Mouse (Mus musculus): Measurements from ENCODE around the gene Smoc1. TPM values are rescaled to one million over a fixed set of nuclear protein-coding genes. Genes with fewer than 3 reads are reported as not detected.

The Smoc1 gene
- polyA plus RNA-seq, 1 experiment from 2014 or later, result 15.1 TPM

DNA sequence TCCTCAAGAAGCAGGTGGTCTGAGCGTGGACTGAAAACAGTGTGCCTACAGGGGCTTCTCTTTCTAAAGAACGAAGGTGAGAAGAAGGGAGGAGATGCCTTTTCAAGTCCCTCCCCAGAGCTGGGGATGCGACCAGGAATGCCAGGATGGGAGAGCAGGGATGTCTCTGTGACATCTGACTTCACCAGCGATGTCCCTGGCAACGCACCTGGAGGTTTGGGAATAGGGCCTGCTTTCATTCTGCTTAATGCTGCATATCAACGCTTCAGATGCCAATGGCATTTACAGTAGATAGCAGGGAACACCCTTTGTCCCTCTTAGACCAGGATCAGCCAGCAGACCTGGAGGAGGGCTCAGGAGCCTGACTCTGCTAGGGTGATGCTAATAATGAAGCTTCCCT, 112.9 kb downstream of the Smoc1 start:
- Histone ChIP-seq H3K27me3 (replicated peaks) (no peaks in the 10 kb centered on the region; the same call in 1 of the 2 replicates), H3K4me1 (peaks cover 8% of the 10 kb centered on the region), H3K9me3 (replicated peaks) (no peaks in the 10 kb centered on the region), H3K27ac (replicated peaks) (no peak overlapping the region), H3K36me3 (no peaks in the 10 kb centered on the region), H3K4me3 (replicated peaks) (no peak overlapping the region), H3K9ac (replicated peaks) (no peak overlapping the region), H3K4me2 (no peak overlapping the region)
- no peak for ATAC-seq (ENCODE audit: low FRiP score)
- 97% methylated on average over 6 of the region's 6 CpGs for WGBS

DNA sequence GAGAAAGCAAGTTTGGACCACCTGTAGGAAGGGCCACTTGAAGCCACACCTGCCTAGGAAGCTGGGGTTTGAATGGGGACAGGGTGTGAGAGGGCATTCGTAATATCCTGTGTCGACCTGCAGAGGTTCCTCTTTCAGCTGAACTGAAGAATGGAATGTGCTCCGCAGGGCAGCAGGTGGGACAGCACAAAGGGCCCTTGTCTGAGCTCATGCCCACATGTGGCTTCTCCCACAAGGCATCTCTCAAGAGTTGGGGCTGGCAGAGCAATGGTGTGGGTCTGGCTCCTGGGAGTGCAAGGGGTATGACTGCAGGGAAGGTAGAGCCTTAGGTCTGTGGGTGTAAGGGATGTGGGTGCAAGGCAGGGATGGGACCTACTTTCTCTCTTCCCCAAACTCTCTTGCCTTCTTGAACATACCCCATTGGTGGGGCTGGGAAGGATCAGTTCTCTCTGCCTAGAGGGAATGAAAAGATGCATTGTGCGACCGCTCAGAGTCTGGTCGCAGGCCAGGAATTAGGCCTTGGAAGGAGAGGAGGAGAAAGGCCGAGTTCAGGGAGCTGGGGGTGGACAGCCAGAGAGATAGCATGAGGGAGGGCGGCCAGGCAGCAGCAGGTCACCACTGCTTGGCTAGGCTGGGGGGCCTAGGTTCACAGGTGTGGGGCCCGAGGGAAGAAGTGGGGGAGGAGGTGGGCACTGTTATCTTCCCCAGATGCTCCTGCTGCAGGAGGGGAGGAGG, 114.2 kb downstream of the Smoc1 start:
- H3K9ac ChIP-seq (replicated peaks), result no peak overlapping the region
- peak; percentile 47 for ATAC-seq (ENCODE audit: low FRiP score)
- 30% methylated on average over 9 of the region's 9 CpGs for WGBS

DNA sequence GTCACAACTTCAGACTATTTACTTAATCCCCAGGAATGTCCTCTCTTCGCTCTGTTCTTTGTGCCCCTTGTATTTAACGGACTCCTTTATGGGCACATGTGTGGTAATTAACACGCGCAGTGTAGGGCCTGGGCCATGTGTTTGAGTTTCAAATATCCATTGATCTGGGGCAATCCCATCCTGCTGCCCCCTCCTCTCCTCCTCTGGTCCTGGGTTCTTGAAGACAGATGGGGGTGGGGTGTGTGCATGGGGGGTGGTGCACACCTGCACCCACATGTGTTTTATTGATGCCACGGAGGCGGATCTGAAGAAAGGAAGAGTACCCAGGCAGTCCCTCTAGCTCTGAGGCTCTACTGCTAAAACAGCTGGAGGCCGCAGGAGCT, 114.7 kb downstream of the Smoc1 start:
- Histone ChIP-seq H3K4me1 (peaks cover 8% of the 10 kb centered on the region; the same call in 1 of the 2 replicates), H3K36me3 (no peaks in the 10 kb centered on the region), H3K9ac (replicated peaks) (no peak overlapping the region), H3K27ac (replicated peaks) (no peak overlapping the region), H3K9me3 (replicated peaks) (no peaks in the 10 kb centered on the region), H3K27me3 (replicated peaks) (no peaks in the 10 kb centered on the region), H3K4me3 (replicated peaks) (no peak overlapping the region), H3K4me2 (no peak overlapping the region)
- 27% methylated on average over 7 of the region's 7 CpGs for WGBS
- ATAC-seq (ENCODE audit: low FRiP score), result no peak

More for the DNA sequence above, 114.2 kb downstream of the Smoc1 start:
- no peak overlapping the region for H3K4me2 ChIP-seq
- no peaks in the 10 kb centered on the region for H3K9me3 ChIP-seq (replicated peaks)
- peak overlapping the region; percentile 41; the same call in 1 of the 2 replicates for H3K27ac ChIP-seq (replicated peaks)
- no peaks in the 10 kb centered on the region; the same call in 1 of the 2 replicates for H3K27me3 ChIP-seq (replicated peaks)
- H3K36me3 ChIP-seq, result no peaks in the 10 kb centered on the region
- peaks cover 8% of the 10 kb centered on the region; the same call in 1 of the 2 replicates for H3K4me1 ChIP-seq
- H3K4me3 ChIP-seq (replicated peaks), result no peak overlapping the region

DNA sequence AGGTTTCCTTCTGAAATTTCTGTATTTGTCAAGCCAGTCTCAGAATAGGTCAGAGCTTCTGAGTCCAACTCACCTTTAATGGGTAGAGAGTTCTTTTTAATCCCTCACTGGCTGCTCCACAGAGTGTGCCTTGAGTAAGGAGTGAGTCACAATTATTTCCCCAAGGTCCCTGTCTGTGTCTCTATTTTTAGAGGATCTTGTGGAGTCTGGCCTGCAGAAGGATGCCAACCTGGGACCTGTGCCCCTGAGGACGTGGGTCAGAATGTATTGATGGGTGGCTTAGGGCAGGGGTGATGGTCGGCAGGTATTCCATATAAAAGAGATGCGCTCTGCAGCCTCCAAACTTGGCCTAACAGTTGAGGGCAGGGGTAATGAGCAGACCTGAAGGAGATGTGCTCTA, 115.6 kb downstream of the Smoc1 start:
- Histone ChIP-seq H3K4me1 (peaks cover 11% of the 10 kb centered on the region; the same call in 1 of the 2 replicates), H3K4me3 (replicated peaks) (no peak overlapping the region), H3K9me3 (replicated peaks) (no peaks in the 10 kb centered on the region), H3K27ac (replicated peaks) (no peak overlapping the region), H3K27me3 (replicated peaks) (no peaks in the 10 kb centered on the region), H3K36me3 (no peaks in the 10 kb centered on the region), H3K4me2 (no peak overlapping the region), H3K9ac (replicated peaks) (no peak overlapping the region)
- 89% methylated on average over 3 of the region's 3 CpGs for WGBS
- ATAC-seq (ENCODE audit: low FRiP score), result no peak

DNA sequence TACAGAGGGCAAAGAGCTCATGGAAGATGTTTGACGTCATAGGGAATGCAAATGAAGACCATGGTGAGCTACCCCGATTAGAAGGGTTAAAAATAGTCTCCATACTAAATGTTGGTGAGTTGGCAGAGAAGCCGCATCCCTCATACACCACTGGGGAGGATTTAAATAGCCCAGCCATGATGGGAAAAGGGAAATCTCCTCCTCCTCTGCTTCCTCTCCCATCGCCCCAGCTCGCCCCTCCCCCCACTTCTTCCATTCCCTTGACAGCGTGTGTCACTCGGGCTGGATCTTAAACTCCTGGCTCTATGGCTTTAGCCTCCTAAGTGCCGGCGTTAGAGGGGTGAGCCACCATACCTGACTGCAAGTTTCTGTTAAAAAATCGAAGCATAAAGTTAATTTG, 117.6 kb downstream of the Smoc1 start:
- Histone ChIP-seq H3K9ac (replicated peaks) (no peak overlapping the region), H3K4me2 (no peak overlapping the region), H3K4me3 (replicated peaks) (no peak overlapping the region), H3K27me3 (replicated peaks) (no peaks in the 10 kb centered on the region), H3K4me1 (peaks cover 11% of the 10 kb centered on the region; the same call in 1 of the 2 replicates), H3K27ac (replicated peaks) (no peak overlapping the region), H3K9me3 (replicated peaks) (no peaks in the 10 kb centered on the region), H3K36me3 (no peaks in the 10 kb centered on the region)
- WGBS, result 62% methylated on average over 10 of the region's 10 CpGs
- ATAC-seq (ENCODE audit: low FRiP score), result no peak

DNA sequence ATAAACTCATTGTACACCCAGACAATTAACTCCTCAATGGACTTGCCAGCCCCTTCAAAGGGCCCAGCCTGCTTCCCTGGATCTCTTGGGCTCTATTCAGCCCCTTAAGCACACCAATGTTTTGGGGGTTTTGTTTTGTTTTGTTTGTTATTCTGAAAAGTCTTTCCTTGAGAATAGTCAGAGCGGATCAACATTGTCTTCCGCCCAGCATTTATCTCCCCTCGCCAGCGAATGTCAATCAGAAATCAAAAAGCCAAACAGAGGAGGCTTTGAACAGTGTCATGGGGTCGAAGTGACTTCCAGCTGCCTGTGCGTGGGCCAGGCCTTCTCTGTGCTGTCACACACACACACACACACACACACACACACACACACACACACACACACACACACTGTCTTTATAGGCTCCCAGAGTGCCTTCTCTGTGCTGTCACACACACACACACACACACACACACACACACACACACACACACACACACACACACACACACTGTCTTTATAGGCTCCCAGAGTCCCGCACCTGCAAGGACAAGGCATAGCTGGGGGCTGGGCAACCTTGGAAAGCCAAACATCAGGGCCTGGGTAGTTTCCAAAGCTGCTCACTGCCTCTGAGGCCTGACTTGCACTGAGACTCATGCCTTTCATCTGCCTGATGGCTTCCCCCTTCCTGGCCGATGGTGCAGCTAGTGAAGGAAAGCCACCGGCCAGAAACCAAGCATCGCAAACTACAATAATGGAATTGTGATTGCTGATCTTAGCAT, 120.0 kb downstream of the Smoc1 start:
- Histone ChIP-seq H3K4me1 (peaks cover 3% of the 10 kb centered on the region; the same call in 1 of the 2 replicates), H3K9me3 (replicated peaks) (no peaks in the 10 kb centered on the region), H3K27ac (replicated peaks) (no peak overlapping the region), H3K27me3 (replicated peaks) (no peaks in the 10 kb centered on the region), H3K4me2 (no peak overlapping the region), H3K36me3 (no peaks in the 10 kb centered on the region), H3K9ac (replicated peaks) (no peak overlapping the region), H3K4me3 (replicated peaks) (no peak overlapping the region)
- no peak for ATAC-seq (ENCODE audit: low FRiP score)
- WGBS, result 19% methylated on average over 10 of the region's 10 CpGs

DNA sequence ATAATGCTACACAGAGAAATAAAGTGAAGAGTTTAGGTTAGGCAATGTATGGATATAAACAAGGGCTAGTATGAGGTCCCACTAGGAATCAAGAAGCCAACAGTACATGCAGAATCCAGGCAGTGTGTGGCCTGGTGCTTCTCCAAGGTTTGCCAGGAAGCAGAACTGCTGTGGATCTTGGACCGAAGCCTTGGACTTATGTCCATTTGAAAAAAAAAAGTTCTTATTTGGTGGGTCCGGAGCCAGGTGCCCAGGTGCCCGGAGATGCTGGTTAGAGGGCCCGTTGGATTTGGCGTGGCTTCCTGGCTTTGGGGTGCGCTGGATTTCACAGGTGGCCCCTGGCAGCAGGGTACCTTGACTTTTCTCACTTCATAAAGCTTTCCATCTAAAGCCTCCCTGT, 121.3 kb downstream of the Smoc1 start:
- ATAC-seq (ENCODE audit: low FRiP score), result no peak
- Histone ChIP-seq H3K4me1 (0 out of 2 replicates have a peak, but pooled peaks cover 3% of the 10 kb centered on the region), H3K4me2 (no peak overlapping the region), H3K9me3 (replicated peaks) (no peaks in the 10 kb centered on the region), H3K4me3 (replicated peaks) (no peak overlapping the region), H3K27ac (replicated peaks) (no peak overlapping the region), H3K27me3 (replicated peaks) (no peaks in the 10 kb centered on the region), H3K9ac (replicated peaks) (no peak overlapping the region), H3K36me3 (no peaks in the 10 kb centered on the region)
- 96% methylated on average over 6 of the region's 6 CpGs for WGBS

DNA sequence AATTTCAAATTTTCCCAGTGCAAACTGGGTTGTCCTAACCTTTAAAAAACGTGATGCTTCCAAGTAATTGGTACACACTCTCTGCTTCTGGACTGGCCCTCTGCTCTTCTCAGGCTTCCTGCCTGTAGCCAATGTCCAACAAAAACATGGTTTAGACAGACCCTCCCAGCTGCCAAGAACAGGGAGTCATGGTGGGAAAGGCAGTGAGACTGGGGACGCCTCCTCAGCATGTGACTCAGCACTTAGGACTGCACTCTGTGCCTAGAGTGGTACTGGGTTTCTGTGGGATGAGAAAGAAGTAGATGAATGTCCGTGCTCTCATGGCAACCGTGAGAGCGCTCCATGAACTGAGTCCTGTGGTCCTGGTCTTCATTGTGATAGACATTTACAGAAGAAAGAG, 124.3 kb downstream of the Smoc1 start:
- Histone ChIP-seq H3K4me3 (replicated peaks) (no peak overlapping the region), H3K36me3 (no peaks in the 10 kb centered on the region), H3K9me3 (replicated peaks) (no peaks in the 10 kb centered on the region), H3K27ac (replicated peaks) (no peak overlapping the region), H3K4me1 (0 out of 2 replicates have a peak, but pooled peaks cover 3% of the 10 kb centered on the region), H3K9ac (replicated peaks) (no peak overlapping the region), H3K27me3 (replicated peaks) (no peaks in the 10 kb centered on the region), H3K4me2 (no peak overlapping the region)
- WGBS, result 81% methylated on average over 5 of the region's 5 CpGs
- no peak for ATAC-seq (ENCODE audit: low FRiP score)

DNA sequence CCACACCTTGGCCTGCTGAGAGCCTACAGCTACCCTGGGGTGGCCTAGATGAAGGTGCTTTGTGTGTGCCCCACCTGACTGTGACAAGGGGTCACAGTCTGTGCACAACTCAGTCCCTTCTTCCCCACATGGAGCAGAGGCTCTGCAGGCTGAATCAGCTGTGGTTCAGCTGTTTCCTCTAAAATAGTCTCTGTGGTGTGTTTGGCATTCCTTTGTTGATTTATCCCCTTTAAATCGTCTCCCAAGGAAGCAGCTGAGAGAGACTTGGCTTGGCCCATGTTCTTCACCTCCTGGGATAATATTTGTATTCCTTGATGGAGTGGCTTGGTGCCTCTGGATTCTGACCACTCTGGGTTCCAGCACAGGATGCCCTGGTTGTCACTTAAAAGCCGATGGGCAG, 125.5 kb downstream of the Smoc1 start:
- 63% methylated on average over 2 of the region's 2 CpGs for WGBS
- no peaks in the 10 kb centered on the region for H3K4me1 ChIP-seq
- no peaks in the 10 kb centered on the region for H3K27me3 ChIP-seq (replicated peaks)
- ATAC-seq (ENCODE audit: low FRiP score), result no peak
- no peaks in the 10 kb centered on the region for H3K9me3 ChIP-seq (replicated peaks)
- H3K4me3 ChIP-seq (replicated peaks), result no peak overlapping the region
- no peaks in the 10 kb centered on the region for H3K36me3 ChIP-seq
- H3K27ac ChIP-seq (replicated peaks), result no peak overlapping the region
- no peak overlapping the region for H3K9ac ChIP-seq (replicated peaks)
- H3K4me2 ChIP-seq, result no peak overlapping the region

DNA sequence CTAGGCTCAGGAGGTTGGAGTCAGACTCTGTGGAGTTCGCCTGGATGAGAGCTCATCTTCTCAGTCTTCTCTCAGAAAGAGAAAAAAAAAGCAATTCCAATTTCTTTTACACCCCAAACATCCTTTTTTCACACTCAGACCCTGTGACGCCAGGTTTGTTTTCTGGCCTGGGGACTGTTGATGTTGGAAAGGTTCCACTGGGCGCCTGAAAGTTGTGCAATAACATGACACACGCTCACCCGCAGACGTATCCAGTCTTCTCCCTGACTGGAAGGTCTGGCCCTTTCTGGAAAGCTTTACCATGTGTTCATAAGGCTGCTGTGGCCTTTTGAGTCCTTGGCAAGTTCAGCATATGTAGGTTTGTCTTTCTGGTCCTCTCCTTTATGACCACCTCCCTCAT, 129.1 kb downstream of the Smoc1 start:
- Histone ChIP-seq H3K4me1 (no peaks in the 10 kb centered on the region), H3K36me3 (no peaks in the 10 kb centered on the region), H3K9me3 (replicated peaks) (no peaks in the 10 kb centered on the region), H3K27ac (replicated peaks) (no peak overlapping the region), H3K4me2 (no peak overlapping the region), H3K27me3 (replicated peaks) (no peaks in the 10 kb centered on the region), H3K4me3 (replicated peaks) (no peak overlapping the region), H3K9ac (replicated peaks) (no peak overlapping the region)
- ATAC-seq (ENCODE audit: low FRiP score), result no peak
- 89% methylated on average over 6 of the region's 6 CpGs for WGBS

DNA sequence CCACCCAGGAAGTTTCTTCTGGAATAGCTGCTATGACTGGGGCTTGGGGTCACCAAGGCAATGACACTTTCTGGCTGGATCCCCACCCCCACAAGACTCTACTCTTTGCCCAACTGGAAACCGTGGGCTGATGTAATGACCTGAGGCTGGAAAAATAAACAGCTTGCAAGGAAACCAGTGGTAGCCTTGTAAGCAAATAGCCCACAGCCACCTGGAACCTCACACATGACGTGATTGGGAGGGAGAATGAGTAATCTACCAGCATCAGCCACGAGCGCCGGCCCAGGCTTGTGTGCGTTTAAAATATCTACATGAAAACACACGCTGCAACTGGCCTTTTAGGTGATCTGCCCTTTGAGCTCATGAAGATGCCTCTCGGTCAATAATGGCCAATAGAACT, 130.2 kb downstream of the Smoc1 start:
- 89% methylated on average over 8 of the region's 8 CpGs for WGBS
- Histone ChIP-seq H3K36me3 (no peaks in the 10 kb centered on the region), H3K9me3 (replicated peaks) (no peaks in the 10 kb centered on the region)

DNA sequence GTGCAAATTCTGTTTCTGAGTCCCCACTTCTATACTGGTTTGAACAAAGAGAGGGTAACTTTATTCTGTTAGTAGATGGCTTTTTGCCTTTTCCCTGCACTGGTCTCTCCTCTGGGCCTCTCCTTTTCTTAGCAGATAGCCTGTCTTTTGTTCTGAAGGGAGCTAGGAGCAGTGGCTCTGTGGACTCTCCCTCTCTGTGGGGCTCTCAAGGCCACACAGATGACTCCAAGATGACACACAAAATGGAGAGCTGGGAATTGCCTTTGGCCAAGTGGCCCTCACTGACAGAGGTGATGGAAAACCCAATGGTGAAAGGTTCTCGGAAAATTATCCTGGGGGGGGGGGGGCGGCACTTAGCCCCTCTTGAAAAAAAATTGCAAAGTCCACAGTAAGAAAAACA, 133.3 kb downstream of the Smoc1 start:
- no peaks in the 10 kb centered on the region for H3K27me3 ChIP-seq (replicated peaks)
- no peaks in the 10 kb centered on the region for H3K4me1 ChIP-seq
- H3K36me3 ChIP-seq, result no peaks in the 10 kb centered on the region
- no peak overlapping the region for H3K4me2 ChIP-seq
- H3K4me3 ChIP-seq (replicated peaks), result no peak overlapping the region
- no peak overlapping the region for H3K9ac ChIP-seq (replicated peaks)
- no peak for ATAC-seq (ENCODE audit: low FRiP score)
- 53% methylated on average over 2 of the region's 2 CpGs for WGBS
- no peaks in the 10 kb centered on the region for H3K9me3 ChIP-seq (replicated peaks)
- no peak overlapping the region for H3K27ac ChIP-seq (replicated peaks)

More for the DNA sequence above, 130.2 kb downstream of the Smoc1 start:
- no peaks in the 10 kb centered on the region for H3K4me1 ChIP-seq
- H3K4me3 ChIP-seq (replicated peaks), result no peak overlapping the region
- H3K4me2 ChIP-seq, result no peak overlapping the region
- H3K9ac ChIP-seq (replicated peaks), result no peak overlapping the region
- H3K27ac ChIP-seq (replicated peaks), result no peak overlapping the region
- no peak for ATAC-seq (ENCODE audit: low FRiP score)
- no peaks in the 10 kb centered on the region for H3K27me3 ChIP-seq (replicated peaks)

Data from neural tube, embryonic 15.5 days (tissue).